Mouse (Mus musculus) B cell, adult 2 months (primary cell): Measurements from ENCODE around the gene Gm20696.

Source experiments
- DNase-seq, 2 experiments: peaks; one replicate each; pipeline ENCODE4 v3.0.0; 2022

Gene Gm20696

GRCm38 (mm10) chr6:99663232-99663631 lies 3.4 kb downstream of the Gm20696 start:
- DNase-seq, result no peak

- no peak for DNase-seq
Measured at GRCm38 (mm10) chr6:99660443-99660842, 6.2 kb downstream of the Gm20696 start.

- DNase-seq, result no peak
Measured at GRCm38 (mm10) chr6:99658586-99658985, 8.0 kb downstream of the Gm20696 start.

- no peak for DNase-seq
Measured at GRCm38 (mm10) chr6:99656088-99656487, 10.5 kb downstream of the Gm20696 start.

- DNase-seq, result peak in 1 of 2 experiments; percentile 17
Measured at GRCm38 (mm10) chr6:99655488-99655887, 11.1 kb downstream of the Gm20696 start.

- no peak for DNase-seq
Measured at GRCm38 (mm10) chr6:99654343-99654742, 12.3 kb downstream of the Gm20696 start.

- DNase-seq, result no peak
Measured at GRCm38 (mm10) chr6:99652341-99652740, 14.3 kb downstream of the Gm20696 start.

- DNase-seq, result no peak
Measured at GRCm38 (mm10) chr6:99649307-99649706, 17.3 kb downstream of the Gm20696 start.

GRCm38 (mm10) chr6:99646344-99646743 lies 20.3 kb downstream of the Gm20696 start:
- DNase-seq, result no peak

GRCm38 (mm10) chr6:99644876-99645275 lies 21.7 kb downstream of the Gm20696 start:
- DNase-seq, result no peak

GRCm38 (mm10) chr6:99644386-99644785 lies 22.2 kb downstream of the Gm20696 start:
- DNase-seq, result no peak

- DNase-seq, result no peak
Measured at GRCm38 (mm10) chr6:99643439-99644199, 23.0 kb downstream of the Gm20696 start.

GRCm38 (mm10) chr6:99637456-99637855 lies 29.1 kb downstream of the Gm20696 start:
- DNase-seq, result peak in 1 of 2 experiments; percentile 8

GRCm38 (mm10) chr6:99636801-99637200 lies 29.8 kb downstream of the Gm20696 start:
- DNase-seq, result no peak

GRCm38 (mm10) chr6:99636121-99636520 lies 30.5 kb downstream of the Gm20696 start:
- no peak for DNase-seq

GRCm38 (mm10) chr6:99632121-99632980 lies 34.2 kb downstream of the Gm20696 start:
- no peak for DNase-seq

- DNase-seq, result no peak
Measured at GRCm38 (mm10) chr6:99631637-99632036, 35.0 kb downstream of the Gm20696 start.

- DNase-seq, result no peak
Measured at GRCm38 (mm10) chr6:99629726-99630458, 36.7 kb downstream of the Gm20696 start.

- no peak for DNase-seq
Measured at GRCm38 (mm10) chr6:99626347-99626746, 40.2 kb downstream of the Gm20696 start.

GRCm38 (mm10) chr6:99625803-99626202 lies 40.8 kb downstream of the Gm20696 start:
- no peak for DNase-seq

GRCm38 (mm10) chr6:99625306-99625705 lies 41.3 kb downstream of the Gm20696 start:
- DNase-seq, result no peak

GRCm38 (mm10) chr6:99624542-99624941 lies 42.1 kb downstream of the Gm20696 start:
- DNase-seq, result no peak

- no peak for DNase-seq
Measured at GRCm38 (mm10) chr6:99623641-99624040, 43.0 kb downstream of the Gm20696 start.
